Mouse (Mus musculus): ENCODE data around the gene Cacna2d2. TPM values are rescaled to one million over a fixed set of nuclear protein-coding genes. Genes with fewer than 3 reads are reported as not detected.

Gene Cacna2d2
- total and polyA plus RNA-seq, 2 experiments: not detected

GRCm38 (mm10) chr9:107469213-107469795 is 69.9 kb downstream of the Cacna2d2 start:
- peaks cover 2% of the 10 kb centered on the region for H3K4me1 ChIP-seq (ENCODE audit: control insufficient read depth, insufficient read depth, low read length)
- DNase-seq (ENCODE audit: extremely low read depth, low read depth, low spot score): no peak
- H3K27ac ChIP-seq (replicated peaks; ENCODE audit: insufficient read depth, low read depth, low read length): no peak overlapping the region
- H3K27me3 ChIP-seq (ENCODE audit: control insufficient read depth, insufficient read depth, low read length): no peaks in the 10 kb centered on the region
- no peaks in the 10 kb centered on the region for H3K36me3 ChIP-seq (ENCODE audit: control insufficient read depth, insufficient read depth, low read length)
- H3K4me3 ChIP-seq (ENCODE audit: insufficient read depth, low read depth, low read length): no peak overlapping the region
- TF ChIP-seq CTCF (IDR thresholded peaks at IDR 0.05; ENCODE audit: low read depth, low read length): no peak
- no peak for TF ChIP-seq POLR2A (IDR thresholded peaks at IDR 0.05; ENCODE audit: extremely low read depth, insufficient read depth, low read length)
- H3K9ac ChIP-seq (ENCODE audit: low read depth, low read length): no peak overlapping the region
- 85% methylated on average over 13 of the region's 13 CpGs for WGBS
- no peaks in the 10 kb centered on the region for H3K79me2 ChIP-seq (ENCODE audit: control insufficient read depth, insufficient read depth, low read length)

- TF ChIP-seq CTCF (IDR thresholded peaks at IDR 0.05; ENCODE audit: low read depth, low read length) (no peak), POLR2A (IDR thresholded peaks at IDR 0.05; ENCODE audit: extremely low read depth, insufficient read depth, low read length) (no peak)
- H3K4me1 ChIP-seq (ENCODE audit: control insufficient read depth, insufficient read depth, low read length): peaks cover 4% of the 10 kb centered on the region
- DNase-seq (ENCODE audit: extremely low read depth, low read depth, low spot score): no peak
- no peak overlapping the region for H3K9ac ChIP-seq (ENCODE audit: low read depth, low read length)
- no peak overlapping the region for H3K27ac ChIP-seq (replicated peaks; ENCODE audit: insufficient read depth, low read depth, low read length)
- no peaks in the 10 kb centered on the region for H3K36me3 ChIP-seq (ENCODE audit: control insufficient read depth, insufficient read depth, low read length)
- no peak overlapping the region for H3K4me3 ChIP-seq (ENCODE audit: insufficient read depth, low read depth, low read length)
- H3K79me2 ChIP-seq (ENCODE audit: control insufficient read depth, insufficient read depth, low read length): no peaks in the 10 kb centered on the region
- no peaks in the 10 kb centered on the region for H3K27me3 ChIP-seq (ENCODE audit: control insufficient read depth, insufficient read depth, low read length)
- 76% methylated on average over 15 of the region's 15 CpGs for WGBS
Measured at GRCm38 (mm10) chr9:107470427-107470826, 71.0 kb downstream of the Cacna2d2 start.

GRCm38 (mm10) chr9:107474016-107474415 is 74.6 kb downstream of the Cacna2d2 start:
- Histone ChIP-seq H3K4me3 (ENCODE audit: insufficient read depth, low read depth, low read length) (no peak overlapping the region), H3K9ac (ENCODE audit: low read depth, low read length) (no peak overlapping the region), H3K27ac (replicated peaks; ENCODE audit: insufficient read depth, low read depth, low read length) (no peak overlapping the region), H3K79me2 (ENCODE audit: control insufficient read depth, insufficient read depth, low read length) (no peaks in the 10 kb centered on the region), H3K36me3 (ENCODE audit: control insufficient read depth, insufficient read depth, low read length) (no peaks in the 10 kb centered on the region), H3K4me1 (ENCODE audit: control insufficient read depth, insufficient read depth, low read length) (peaks cover 4% of the 10 kb centered on the region), H3K27me3 (ENCODE audit: control insufficient read depth, insufficient read depth, low read length) (no peaks in the 10 kb centered on the region)
- DNase-seq (ENCODE audit: extremely low read depth, low read depth, low spot score): peak; percentile 64
- no peak for TF ChIP-seq CTCF (IDR thresholded peaks at IDR 0.05; ENCODE audit: low read depth, low read length)
- TF ChIP-seq POLR2A (IDR thresholded peaks at IDR 0.05; ENCODE audit: extremely low read depth, insufficient read depth, low read length): no peak
- 50% methylated on average over 1 of the region's 1 CpGs for WGBS

GRCm38 (mm10) chr9:107478979-107479378 is 79.6 kb downstream of the Cacna2d2 start:
- no peaks in the 10 kb centered on the region for H3K36me3 ChIP-seq (ENCODE audit: control insufficient read depth, insufficient read depth, low read length)
- H3K79me2 ChIP-seq (ENCODE audit: control insufficient read depth, insufficient read depth, low read length): no peaks in the 10 kb centered on the region
- no peak overlapping the region for H3K27ac ChIP-seq (replicated peaks; ENCODE audit: insufficient read depth, low read depth, low read length)
- H3K27me3 ChIP-seq (ENCODE audit: control insufficient read depth, insufficient read depth, low read length): no peaks in the 10 kb centered on the region
- peaks cover 4% of the 10 kb centered on the region for H3K4me1 ChIP-seq (ENCODE audit: control insufficient read depth, insufficient read depth, low read length)
- DNase-seq (ENCODE audit: extremely low read depth, low read depth, low spot score): no peak
- WGBS: 50% methylated on average over 5 of the region's 5 CpGs
- H3K4me3 ChIP-seq (ENCODE audit: insufficient read depth, low read depth, low read length): no peak overlapping the region
- no peak overlapping the region for H3K9ac ChIP-seq (ENCODE audit: low read depth, low read length)
- TF ChIP-seq POLR2A (IDR thresholded peaks at IDR 0.05; ENCODE audit: extremely low read depth, insufficient read depth, low read length) (no peak), CTCF (IDR thresholded peaks at IDR 0.05; ENCODE audit: low read depth, low read length) (0 out of 2 replicates have a peak, but pooled peaks have one; percentile 6)

- TF ChIP-seq CTCF (IDR thresholded peaks at IDR 0.05; ENCODE audit: low read depth, low read length): no peak
- H3K79me2 ChIP-seq (ENCODE audit: control insufficient read depth, insufficient read depth, low read length): no peaks in the 10 kb centered on the region
- no peak overlapping the region for H3K4me3 ChIP-seq (ENCODE audit: insufficient read depth, low read depth, low read length)
- H3K4me1 ChIP-seq (ENCODE audit: control insufficient read depth, insufficient read depth, low read length): no peaks in the 10 kb centered on the region
- H3K27ac ChIP-seq (replicated peaks; ENCODE audit: insufficient read depth, low read depth, low read length): no peak overlapping the region
- no peak for DNase-seq (ENCODE audit: extremely low read depth, low read depth, low spot score)
- no peaks in the 10 kb centered on the region for H3K36me3 ChIP-seq (ENCODE audit: control insufficient read depth, insufficient read depth, low read length)
- no peak overlapping the region for H3K9ac ChIP-seq (ENCODE audit: low read depth, low read length)
- 40% methylated on average over 14 of the region's 14 CpGs for WGBS
- H3K27me3 ChIP-seq (ENCODE audit: control insufficient read depth, insufficient read depth, low read length): no peaks in the 10 kb centered on the region
Measured at GRCm38 (mm10) chr9:107479593-107479992, 80.2 kb downstream of the Cacna2d2 start.

- Histone ChIP-seq H3K36me3 (ENCODE audit: control insufficient read depth, insufficient read depth, low read length) (no peaks in the 10 kb centered on the region), H3K79me2 (ENCODE audit: control insufficient read depth, insufficient read depth, low read length) (no peaks in the 10 kb centered on the region), H3K27ac (replicated peaks; ENCODE audit: insufficient read depth, low read depth, low read length) (no peak overlapping the region), H3K4me3 (ENCODE audit: insufficient read depth, low read depth, low read length) (no peak overlapping the region), H3K9ac (ENCODE audit: low read depth, low read length) (no peak overlapping the region), H3K4me1 (ENCODE audit: control insufficient read depth, insufficient read depth, low read length) (no peaks in the 10 kb centered on the region), H3K27me3 (ENCODE audit: control insufficient read depth, insufficient read depth, low read length) (no peaks in the 10 kb centered on the region)
- TF ChIP-seq CTCF (IDR thresholded peaks at IDR 0.05; ENCODE audit: low read depth, low read length) (no peak), POLR2A (IDR thresholded peaks at IDR 0.05; ENCODE audit: extremely low read depth, insufficient read depth, low read length) (no peak)
- DNase-seq (ENCODE audit: extremely low read depth, low read depth, low spot score): no peak
- WGBS: 39% methylated on average over 9 of the region's 9 CpGs
Measured at GRCm38 (mm10) chr9:107480477-107481069, 81.2 kb downstream of the Cacna2d2 start.
